Mouse (Mus musculus): ENCODE results near the gene Krt87. TPM values are rescaled to one million over a fixed set of nuclear protein-coding genes. Genes with fewer than 3 reads are reported as not detected.

Gene Krt87
- polyA plus RNA-seq, 1 experiment from 2014 or later, result 1.0 TPM

GRCm38 (mm10) chr15:101463651-101464050 lies 25.0 kb upstream of the Krt87 start, which contains the start of gene Krt81:
Krt81 (minus strand) TSS chr15:101463751.
- no peaks in the 10 kb centered on the region for H3K4me1 ChIP-seq (ENCODE audit: control insufficient read depth, insufficient read depth, low read depth, low read length)
- H3K27me3 ChIP-seq (replicated peaks; ENCODE audit: control insufficient read depth, insufficient read depth, low read length), result no peaks in the 10 kb centered on the region
- no peaks in the 10 kb centered on the region for H3K9me3 ChIP-seq (ENCODE audit: control insufficient read depth, low read length)
- no peak for ATAC-seq
- no peak within 1 kb of the TSS for H3K4me3 ChIP-seq (ENCODE audit: low read length)
- H3K4me2 ChIP-seq (ENCODE audit: low read length), result no peak within 1 kb of the TSS
- no peak within 1 kb of the TSS for H3K27ac ChIP-seq (ENCODE audit: low read depth, low read length)
- WGBS, result 88% methylated on average over 13 of the region's 13 CpGs
- H3K36me3 ChIP-seq (ENCODE audit: control insufficient read depth, insufficient read depth, low read length), result no peaks in the 10 kb centered on the region
- H3K9ac ChIP-seq (ENCODE audit: low read depth, low read length), result no peak within 1 kb of the TSS

- Histone ChIP-seq H3K4me1 (ENCODE audit: control insufficient read depth, insufficient read depth, low read depth, low read length) (no peaks in the 10 kb centered on the region), H3K9ac (ENCODE audit: low read depth, low read length) (no peak overlapping the region), H3K4me3 (ENCODE audit: low read length) (no peak overlapping the region), H3K27ac (ENCODE audit: low read depth, low read length) (no peak overlapping the region), H3K4me2 (ENCODE audit: low read length) (no peak overlapping the region), H3K27me3 (replicated peaks; ENCODE audit: control insufficient read depth, insufficient read depth, low read length) (no peaks in the 10 kb centered on the region), H3K36me3 (ENCODE audit: control insufficient read depth, insufficient read depth, low read length) (no peaks in the 10 kb centered on the region), H3K9me3 (ENCODE audit: control insufficient read depth, low read length) (peaks cover 4% of the 10 kb centered on the region; the same call in 1 of the 2 replicates)
- 85% methylated on average over 14 of the region's 14 CpGs for WGBS
- no peak for ATAC-seq
These were observed 20.7 kb upstream of the Krt87 start for GRCm38 (mm10) chr15:101459283-101459682.

GRCm38 (mm10) chr15:101458361-101458930 lies 19.8 kb upstream of the Krt87 start:
- 0 out of 2 replicates have a peak, but pooled peaks have one; percentile 30 for ATAC-seq
- Histone ChIP-seq H3K4me3 (ENCODE audit: low read length) (no peak overlapping the region), H3K27me3 (replicated peaks; ENCODE audit: control insufficient read depth, insufficient read depth, low read length) (no peaks in the 10 kb centered on the region), H3K4me1 (ENCODE audit: control insufficient read depth, insufficient read depth, low read depth, low read length) (no peaks in the 10 kb centered on the region), H3K27ac (ENCODE audit: low read depth, low read length) (no peak overlapping the region), H3K4me2 (ENCODE audit: low read length) (peak overlapping the region; percentile 4; the same call in 1 of the 2 replicates), H3K9me3 (ENCODE audit: control insufficient read depth, low read length) (peaks cover 4% of the 10 kb centered on the region; the same call in 1 of the 2 replicates), H3K9ac (ENCODE audit: low read depth, low read length) (0 out of 2 replicates have a peak overlapping the region, but pooled peaks have one; percentile 21), H3K36me3 (ENCODE audit: control insufficient read depth, insufficient read depth, low read length) (no peaks in the 10 kb centered on the region)
- 35% methylated on average over 16 of the region's 16 CpGs for WGBS

- ATAC-seq, result no peak
- Histone ChIP-seq H3K9ac (ENCODE audit: low read depth, low read length) (no peak overlapping the region), H3K27ac (ENCODE audit: low read depth, low read length) (no peak overlapping the region), H3K4me3 (ENCODE audit: low read length) (no peak overlapping the region), H3K27me3 (replicated peaks; ENCODE audit: control insufficient read depth, insufficient read depth, low read length) (no peaks in the 10 kb centered on the region), H3K4me1 (ENCODE audit: control insufficient read depth, insufficient read depth, low read depth, low read length) (no peaks in the 10 kb centered on the region), H3K36me3 (ENCODE audit: control insufficient read depth, insufficient read depth, low read length) (no peaks in the 10 kb centered on the region), H3K4me2 (ENCODE audit: low read length) (no peak overlapping the region), H3K9me3 (ENCODE audit: control insufficient read depth, low read length) (peaks cover 4% of the 10 kb centered on the region; the same call in 1 of the 2 replicates)
- WGBS, result 93% methylated on average over 6 of the region's 6 CpGs
These were observed 17.3 kb upstream of the Krt87 start for GRCm38 (mm10) chr15:101455891-101456290.

- Histone ChIP-seq H3K9ac (ENCODE audit: low read depth, low read length) (no peak overlapping the region), H3K4me1 (ENCODE audit: control insufficient read depth, insufficient read depth, low read depth, low read length) (no peaks in the 10 kb centered on the region), H3K27ac (ENCODE audit: low read depth, low read length) (no peak overlapping the region), H3K27me3 (replicated peaks; ENCODE audit: control insufficient read depth, insufficient read depth, low read length) (no peaks in the 10 kb centered on the region), H3K4me2 (ENCODE audit: low read length) (no peak overlapping the region), H3K9me3 (ENCODE audit: control insufficient read depth, low read length) (peaks cover 4% of the 10 kb centered on the region; the same call in 1 of the 2 replicates), H3K4me3 (ENCODE audit: low read length) (no peak overlapping the region), H3K36me3 (ENCODE audit: control insufficient read depth, insufficient read depth, low read length) (no peaks in the 10 kb centered on the region)
- ATAC-seq, result no peak
- 89% methylated on average over 2 of the region's 2 CpGs for WGBS
These were observed 16.7 kb upstream of the Krt87 start for GRCm38 (mm10) chr15:101455292-101455691.

GRCm38 (mm10) chr15:101454774-101455173 lies 16.2 kb upstream of the Krt87 start:
- no peak overlapping the region for H3K27ac ChIP-seq (ENCODE audit: low read depth, low read length)
- no peaks in the 10 kb centered on the region for H3K4me1 ChIP-seq (ENCODE audit: control insufficient read depth, insufficient read depth, low read depth, low read length)
- no peak overlapping the region for H3K9ac ChIP-seq (ENCODE audit: low read depth, low read length)
- no peaks in the 10 kb centered on the region for H3K36me3 ChIP-seq (ENCODE audit: control insufficient read depth, insufficient read depth, low read length)
- no peak overlapping the region for H3K4me3 ChIP-seq (ENCODE audit: low read length)
- H3K4me2 ChIP-seq (ENCODE audit: low read length), result no peak overlapping the region
- H3K9me3 ChIP-seq (ENCODE audit: control insufficient read depth, low read length), result peaks cover 4% of the 10 kb centered on the region; the same call in 1 of the 2 replicates
- no peak for ATAC-seq
- no peaks in the 10 kb centered on the region for H3K27me3 ChIP-seq (replicated peaks; ENCODE audit: control insufficient read depth, insufficient read depth, low read length)
- 88% methylated on average over 8 of the region's 8 CpGs for WGBS

- no peak for ATAC-seq
- Histone ChIP-seq H3K27me3 (replicated peaks; ENCODE audit: control insufficient read depth, insufficient read depth, low read length) (no peaks in the 10 kb centered on the region), H3K9ac (ENCODE audit: low read depth, low read length) (no peak overlapping the region), H3K4me1 (ENCODE audit: control insufficient read depth, insufficient read depth, low read depth, low read length) (no peaks in the 10 kb centered on the region), H3K4me2 (ENCODE audit: low read length) (peak overlapping the region; percentile 24), H3K9me3 (ENCODE audit: control insufficient read depth, low read length) (peaks cover 4% of the 10 kb centered on the region; the same call in 1 of the 2 replicates), H3K36me3 (ENCODE audit: control insufficient read depth, insufficient read depth, low read length) (no peaks in the 10 kb centered on the region), H3K27ac (ENCODE audit: low read depth, low read length) (no peak overlapping the region), H3K4me3 (ENCODE audit: low read length) (no peak overlapping the region)
- WGBS, result 7% methylated on average over 12 of the region's 13 CpGs
These were observed 14.6 kb upstream of the Krt87 start for GRCm38 (mm10) chr15:101453093-101453736.

- Histone ChIP-seq H3K27me3 (replicated peaks; ENCODE audit: control insufficient read depth, insufficient read depth, low read length) (no peaks in the 10 kb centered on the region), H3K36me3 (ENCODE audit: control insufficient read depth, insufficient read depth, low read length) (no peaks in the 10 kb centered on the region), H3K4me2 (ENCODE audit: low read length) (no peak within 1 kb of the TSS), H3K27ac (ENCODE audit: low read depth, low read length) (no peak within 1 kb of the TSS), H3K4me3 (ENCODE audit: low read length) (no peak within 1 kb of the TSS), H3K9ac (ENCODE audit: low read depth, low read length) (no peak within 1 kb of the TSS), H3K9me3 (ENCODE audit: control insufficient read depth, low read length) (no peaks in the 10 kb centered on the region), H3K4me1 (ENCODE audit: control insufficient read depth, insufficient read depth, low read depth, low read length) (no peaks in the 10 kb centered on the region)
- 77% methylated on average over 2 of the region's 2 CpGs for WGBS
- ATAC-seq, result no peak
These were observed 8.8 kb upstream of the Krt87 start, which contains the start of gene Krt88 for GRCm38 (mm10) chr15:101447444-101447843. Krt88 (plus strand) TSS chr15:101447744.

- Histone ChIP-seq H3K9ac (ENCODE audit: low read depth, low read length) (no peak overlapping the region), H3K9me3 (ENCODE audit: control insufficient read depth, low read length) (no peaks in the 10 kb centered on the region), H3K4me1 (ENCODE audit: control insufficient read depth, insufficient read depth, low read depth, low read length) (no peaks in the 10 kb centered on the region), H3K36me3 (ENCODE audit: control insufficient read depth, insufficient read depth, low read length) (no peaks in the 10 kb centered on the region), H3K27me3 (replicated peaks; ENCODE audit: control insufficient read depth, insufficient read depth, low read length) (no peaks in the 10 kb centered on the region), H3K27ac (ENCODE audit: low read depth, low read length) (no peak overlapping the region), H3K4me3 (ENCODE audit: low read length) (no peak overlapping the region), H3K4me2 (ENCODE audit: low read length) (no peak overlapping the region)
- 70% methylated on average over 11 of the region's 11 CpGs for WGBS
- ATAC-seq, result no peak
These were observed 8.0 kb upstream of the Krt87 start for GRCm38 (mm10) chr15:101446572-101446971.
